Mouse (Mus musculus) heart, embryonic 15.5 days (tissue): ENCODE measurements around the gene Tent5b. TPM values are rescaled to one million over a fixed set of nuclear protein-coding genes. Genes with fewer than 3 reads are reported as not detected.
A peak's percentile ranks its signal among the peaks of the same experiment; 100 is the strongest.

ENCODE experiments used
- ATAC-seq: fragments of 200-750 bp; cut with Nextera tagmentation; replicated peaks from 2 replicates; pipeline ENCODE4 v1.8.0; 2017; ENCODE audit warnings: low read depth, moderate TSS enrichment; ENCODE audit not compliant: insufficient number of reproducible peaks, insufficient read depth, low FRiP score
- H3K27ac ChIP-seq: fragments of 300-500 bp; sonication (generic); 2 replicates; pipeline ENCODE4 v1.5.1; 2015; ENCODE audit warnings: mild to moderate bottlenecking, inconsistent platforms
- H3K27me3 ChIP-seq: fragments of 300-500 bp; sonication (generic); 2 replicates; pipeline ENCODE4 v1.6.1; 2015; ENCODE audit warnings: inconsistent platforms
- H3K36me3 ChIP-seq: fragments of 300-500 bp; sonication (generic); 2 replicates; pipeline ENCODE4 v1.6.1; 2015; ENCODE audit warnings: mild to moderate bottlenecking, inconsistent platforms
- H3K4me1 ChIP-seq: fragments of 300-500 bp; sonication (generic); replicated peaks from 2 replicates; pipeline ENCODE4 v1.6.1; 2015; ENCODE audit warnings: inconsistent platforms
- H3K4me2 ChIP-seq: fragments of 300-500 bp; sonication (generic); 2 replicates; pipeline ENCODE4 v1.6.1; 2015; ENCODE audit warnings: inconsistent platforms, mild to moderate bottlenecking, moderate library complexity
- H3K4me3 ChIP-seq: fragments of 300-500 bp; sonication (generic); 2 replicates; pipeline ENCODE4 v1.5.1; 2015; ENCODE audit warnings: mild to moderate bottlenecking, inconsistent platforms
- H3K9ac ChIP-seq: fragments of 300-500 bp; sonication (generic); 2 replicates; pipeline ENCODE4 v1.6.1; 2015; ENCODE audit warnings: mild to moderate bottlenecking, inconsistent platforms
- H3K9me3 ChIP-seq: fragments of 300-500 bp; sonication (generic); replicated peaks from 2 replicates; pipeline ENCODE4 v1.6.1; 2016; ENCODE audit warnings: inconsistent platforms
- WGBS: fragments of 180-500 bp; shearing (Covaris S2); methylation state at CpG from one replicate; pipeline ENCODE4 v1.1.7; 2015; ENCODE audit warnings: mixed read lengths; 5-methylcytosine and 5-hydroxymethylcytosine counted together
- polyA plus RNA-seq: library from polyadenylated mRNA; unstranded; fragments of >200 nt; fragmentation: Nextera tagmentation; extraction: Ambion mirVana; gene quantifications from 2 replicates; pipeline ENCODE4 v1.2.1, GENCODE M21; 2015

Gene Tent5b
- polyA plus RNA-seq, 1 experiment from 2014 or later: 0.83 TPM

- Histone ChIP-seq H3K9me3 (no peaks in the 10 kb centered on the region), H3K4me2 (no peak overlapping the region), H3K9ac (no peak overlapping the region), H3K36me3 (no peaks in the 10 kb centered on the region), H3K4me3 (no peak overlapping the region), H3K27me3 (peaks cover 15% of the 10 kb centered on the region), H3K4me1 (peaks cover 16% of the 10 kb centered on the region), H3K27ac (no peak overlapping the region)
- no peak for ATAC-seq
- 80% methylated on average over 7 of the region's 7 CpGs for WGBS
Observed at GRCm38 (mm10) chr4:133471135-133471821, 8.7 kb upstream of the Tent5b start.

GRCm38 (mm10) chr4:133473833-133474232 lies 6.1 kb upstream of the Tent5b start:
- no peak for ATAC-seq
- Histone ChIP-seq H3K4me2 (no peak overlapping the region), H3K27me3 (peaks cover 30% of the 10 kb centered on the region), H3K36me3 (no peaks in the 10 kb centered on the region), H3K9ac (no peak overlapping the region), H3K4me1 (peaks cover 5% of the 10 kb centered on the region), H3K9me3 (no peaks in the 10 kb centered on the region), H3K4me3 (no peak overlapping the region), H3K27ac (no peak overlapping the region)
- 51% methylated on average over 2 of the region's 2 CpGs for WGBS

- Histone ChIP-seq H3K27me3 (peaks cover 55% of the 10 kb centered on the region), H3K4me3 (peak overlapping the region; percentile 53), H3K4me1 (peaks cover 26% of the 10 kb centered on the region), H3K9ac (peak overlapping the region; percentile 51), H3K36me3 (no peaks in the 10 kb centered on the region), H3K4me2 (peak overlapping the region; percentile 73), H3K9me3 (no peaks in the 10 kb centered on the region), H3K27ac (no peak overlapping the region)
- no peak; the same call in 1 of the 2 replicates for ATAC-seq
- WGBS: 1% methylated on average over 34 of the region's 34 CpGs
Observed at GRCm38 (mm10) chr4:133480185-133480537, 229 bp downstream of the Tent5b start.

- Histone ChIP-seq H3K4me2 (peak overlapping the region; percentile 73), H3K27me3 (peaks cover 51% of the 10 kb centered on the region), H3K27ac (no peak overlapping the region), H3K4me1 (peaks cover 26% of the 10 kb centered on the region), H3K36me3 (no peaks in the 10 kb centered on the region), H3K9ac (0 out of 2 replicates have a peak overlapping the region, but pooled peaks have one; percentile 51), H3K9me3 (no peaks in the 10 kb centered on the region), H3K4me3 (peak overlapping the region; percentile 53)
- no peak for ATAC-seq
- WGBS: 47% methylated on average over 6 of the region's 6 CpGs
Observed at GRCm38 (mm10) chr4:133480754-133481153, 822 bp downstream of the Tent5b start.

GRCm38 (mm10) chr4:133481488-133481887 lies 1.6 kb downstream of the Tent5b start:
- 13% methylated on average over 4 of the region's 4 CpGs for WGBS
- Histone ChIP-seq H3K9me3 (no peaks in the 10 kb centered on the region), H3K9ac (no peak overlapping the region), H3K36me3 (no peaks in the 10 kb centered on the region), H3K27me3 (peaks cover 48% of the 10 kb centered on the region), H3K27ac (no peak overlapping the region), H3K4me3 (no peak overlapping the region), H3K4me1 (peaks cover 26% of the 10 kb centered on the region), H3K4me2 (no peak overlapping the region)
- no peak for ATAC-seq

GRCm38 (mm10) chr4:133482479-133482878 lies 2.5 kb downstream of the Tent5b start:
- Histone ChIP-seq H3K27ac (no peak overlapping the region), H3K36me3 (no peaks in the 10 kb centered on the region), H3K4me2 (no peak overlapping the region), H3K4me3 (no peak overlapping the region), H3K9me3 (no peaks in the 10 kb centered on the region), H3K9ac (no peak overlapping the region), H3K27me3 (peaks cover 45% of the 10 kb centered on the region), H3K4me1 (peaks cover 26% of the 10 kb centered on the region)
- ATAC-seq: no peak
- 73% methylated on average over 3 of the region's 3 CpGs for WGBS

GRCm38 (mm10) chr4:133484266-133485025 lies 4.5 kb downstream of the Tent5b start:
- Histone ChIP-seq H3K9ac (peak overlapping the region; percentile 33; the same call in 1 of the 2 replicates), H3K27me3 (peaks cover 33% of the 10 kb centered on the region), H3K4me3 (peak overlapping the region; percentile 20), H3K27ac (no peak overlapping the region), H3K36me3 (no peaks in the 10 kb centered on the region), H3K4me2 (peak overlapping the region; percentile 48), H3K4me1 (peaks cover 30% of the 10 kb centered on the region), H3K9me3 (no peaks in the 10 kb centered on the region)
- ATAC-seq: no peak
- WGBS: 12% methylated on average over 22 of the region's 22 CpGs

- Histone ChIP-seq H3K4me3 (no peak overlapping the region), H3K27ac (no peak overlapping the region), H3K4me2 (no peak overlapping the region), H3K27me3 (peaks cover 25% of the 10 kb centered on the region), H3K4me1 (peaks cover 27% of the 10 kb centered on the region), H3K9ac (no peak overlapping the region), H3K9me3 (no peaks in the 10 kb centered on the region), H3K36me3 (no peaks in the 10 kb centered on the region)
- 82% methylated on average over 28 of the region's 28 CpGs for WGBS
- no peak for ATAC-seq
Observed at GRCm38 (mm10) chr4:133485691-133486425, 5.9 kb downstream of the Tent5b start.

- H3K4me2 ChIP-seq: no peak overlapping the region
- no peak for ATAC-seq
- H3K4me1 ChIP-seq: peaks cover 31% of the 10 kb centered on the region
- whole genome bisulfite sequencing: 91% methylated on average over 26 of the region's 26 CpGs
- no peak overlapping the region for H3K27ac ChIP-seq
- H3K36me3 ChIP-seq: no peaks in the 10 kb centered on the region
- H3K27me3 ChIP-seq: peaks cover 15% of the 10 kb centered on the region
- no peak overlapping the region for H3K9ac ChIP-seq
- H3K4me3 ChIP-seq: no peak overlapping the region
- no peaks in the 10 kb centered on the region for H3K9me3 ChIP-seq
Observed at GRCm38 (mm10) chr4:133486673-133487357, 6.9 kb downstream of the Tent5b start.

GRCm38 (mm10) chr4:133488619-133489392 lies 8.9 kb downstream of the Tent5b start:
- no peaks in the 10 kb centered on the region for H3K36me3 ChIP-seq
- no peaks in the 10 kb centered on the region for H3K9me3 ChIP-seq
- H3K27ac ChIP-seq: no peak overlapping the region
- no peak overlapping the region for H3K4me2 ChIP-seq
- no peak for ATAC-seq
- 82% methylated on average over 20 of the region's 20 CpGs for WGBS
- H3K4me1 ChIP-seq: peaks cover 34% of the 10 kb centered on the region
- 0 out of 2 replicates have a peak, but pooled peaks cover 4% of the 10 kb centered on the region for H3K27me3 ChIP-seq
- H3K4me3 ChIP-seq: no peak overlapping the region
- H3K9ac ChIP-seq: no peak overlapping the region
